Mouse (Mus musculus) G1E (cell line): ENCODE results near the gene Slc5a9. TPM values are rescaled to one million over a fixed set of nuclear protein-coding genes. Genes with fewer than 3 reads are reported as not detected.

Source experiments
- ATAC-seq: 2 replicates; pipeline ENCODE4 v1.8.0; 2016; ENCODE audit warnings: mild to moderate bottlenecking; ENCODE audit not compliant: insufficient number of reproducible peaks, poor library complexity, low FRiP score, severe bottlenecking; ENCODE audit errors: extremely low read depth
- DNase-seq: peaks from one replicate; pipeline ENCODE4 v3.0.0; 2012; ENCODE audit warnings: low spot score
- H3K27me3 ChIP-seq: 2 replicates; pipeline ENCODE4 v1.6.1; 2012; ENCODE audit warnings: mild to moderate bottlenecking, low read length, inconsistent platforms; ENCODE audit not compliant: insufficient read depth
- H3K36me3 ChIP-seq: replicated peaks from 2 replicates; pipeline ENCODE3; 2012; ENCODE audit warnings: mild to moderate bottlenecking, inconsistent platforms
- H3K4me1 ChIP-seq: 2 replicates; pipeline ENCODE4 v1.6.1; 2012; ENCODE audit warnings: low read depth, low read length, inconsistent platforms, mixed read lengths; ENCODE audit not compliant: insufficient read depth
- H3K4me3 ChIP-seq: 2 replicates; pipeline ENCODE4 v1.5.1; 2012; ENCODE audit warnings: low read depth, mild to moderate bottlenecking, inconsistent platforms, low read length, moderate library complexity, mixed read lengths
- H3K9me3 ChIP-seq: replicated peaks from 2 replicates; pipeline ENCODE4 v1.6.1; 2012; ENCODE audit warnings: inconsistent platforms
- CTCF ChIP-seq: IDR thresholded peaks from 2 replicates; pipeline ENCODE4 v1.5.1; 2012; ENCODE audit warnings: low read depth, low read length, inconsistent platforms, mixed read lengths
- GATA1 ChIP-seq: IDR thresholded peaks from 2 replicates; pipeline ENCODE4 v1.6.1; 2012; ENCODE audit warnings: borderline replicate concordance, low read length, inconsistent platforms, mixed read lengths
- GATA2 ChIP-seq: IDR thresholded peaks from 2 replicates; pipeline ENCODE4 v1.6.1; 2012; ENCODE audit warnings: low read depth, low read length, inconsistent platforms, borderline replicate concordance
- POLR2AphosphoS5 ChIP-seq: IDR thresholded peaks from 2 replicates; pipeline ENCODE4 v1.6.1; 2012; ENCODE audit warnings: low read depth, low read length, inconsistent platforms; ENCODE audit not compliant: insufficient replicate concordance
- TAL1 ChIP-seq: conservative IDR thresholded peaks from 2 replicates; pipeline ENCODE4 v1.6.1; 2012; ENCODE audit warnings: low read depth, low read length, inconsistent platforms, mixed read lengths
- polyA plus RNA-seq: library from polyadenylated mRNA; stranded (reverse); fragments of >175 nt; gene quantifications from 2 replicates; pipeline ENCODE4 v1.2.3, GENCODE M21; 2012
- total RNA-seq, 2 experiments: library from RNA; stranded (forward) in 1 of 2; stranded (reverse) in 1 of 2; fragments of 200-1000 nt in 1 of 2; fragments of >200 nt in 1 of 2; fragmentation: Nextera tagmentation in 1 of 2; gene quantifications; 2 replicates each; pipeline ENCODE4 v1.2.3; 2014 to 2017

Gene Slc5a9
- total and polyA plus RNA-seq, 3 experiments, result 0.16 TPM; not detected in 2

DNA sequence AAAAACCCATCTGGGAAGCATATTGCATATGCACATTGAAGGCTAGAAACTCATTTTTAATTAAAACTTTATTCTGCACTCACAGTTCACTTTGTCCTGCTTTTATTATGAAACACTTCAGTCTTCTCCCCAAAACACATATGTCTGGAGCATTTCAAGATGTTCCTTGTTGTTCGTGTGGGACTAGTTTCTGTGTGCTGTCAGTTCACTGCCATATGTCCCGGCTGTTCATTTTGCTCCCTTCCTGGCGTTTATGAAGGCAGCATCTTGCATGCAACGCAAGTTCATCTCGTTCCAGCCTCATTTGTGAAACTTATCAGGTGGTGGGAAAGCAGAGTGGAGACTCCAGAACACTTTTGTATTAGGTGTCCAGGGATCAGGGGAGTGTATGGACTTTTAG lies 36.0 kb downstream of the Slc5a9 start:
- H3K4me1 ChIP-seq, result no peaks in the 10 kb centered on the region
- ATAC-seq, result no peak
- no peak for DNase-seq
- H3K9me3 ChIP-seq, result no peaks in the 10 kb centered on the region
- TF ChIP-seq POLR2AphosphoS5, result no peak
- TF ChIP-seq GATA2, result no peak
- no peak overlapping the region for H3K4me3 ChIP-seq
- H3K36me3 ChIP-seq, result no peaks in the 10 kb centered on the region
- H3K27me3 ChIP-seq, result no peaks in the 10 kb centered on the region

DNA sequence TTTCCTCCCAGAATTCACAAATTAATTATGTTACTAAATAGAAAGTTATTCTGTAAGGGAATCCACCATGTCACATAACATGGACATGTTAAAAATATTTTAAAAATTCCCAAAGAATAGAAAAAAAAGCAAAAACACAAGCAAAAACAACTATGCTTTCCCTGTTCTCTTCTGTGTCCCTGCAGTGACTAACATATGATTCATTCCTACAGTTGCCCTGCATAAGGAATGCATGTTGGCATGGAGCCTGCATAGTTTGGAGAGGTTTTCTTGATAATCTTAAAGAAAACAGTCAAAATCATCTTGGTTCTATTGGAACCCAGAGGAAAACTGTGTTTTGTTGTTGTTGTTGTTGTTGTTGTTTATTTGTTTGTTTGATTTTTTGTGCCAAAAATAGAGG lies 50.1 kb downstream of the Slc5a9 start:
- Histone ChIP-seq H3K9me3 (peaks cover 11% of the 10 kb centered on the region), H3K4me1 (no peaks in the 10 kb centered on the region), H3K27me3 (no peaks in the 10 kb centered on the region), H3K36me3 (no peaks in the 10 kb centered on the region), H3K4me3 (no peak overlapping the region)
- ATAC-seq (no peak), DNase-seq (no peak)
- TF ChIP-seq GATA1, result no peak
- TF ChIP-seq POLR2AphosphoS5, result no peak
- TF ChIP-seq GATA2, result no peak
- TF ChIP-seq CTCF, result no peak
- TF ChIP-seq TAL1, result no peak

DNA sequence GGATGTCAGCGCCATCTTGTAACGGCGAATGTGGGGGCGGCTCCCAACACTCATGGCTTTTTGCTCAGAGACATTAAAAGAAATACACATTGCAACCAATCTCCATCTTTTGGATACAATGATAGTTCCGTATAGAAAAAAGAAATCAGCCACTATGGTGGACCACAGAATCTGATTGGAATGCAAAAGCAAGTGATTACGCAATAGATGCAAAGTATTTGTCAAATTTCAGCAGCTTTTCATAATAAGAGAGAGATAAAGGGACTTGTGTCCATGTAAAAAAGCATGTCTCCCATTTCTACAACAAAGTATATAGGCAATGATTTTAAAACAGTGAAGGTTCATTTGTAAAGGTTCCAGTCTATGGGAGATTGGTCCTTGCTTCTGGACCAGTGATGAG lies 63.8 kb downstream of the Slc5a9 start:
- H3K36me3 ChIP-seq, result no peaks in the 10 kb centered on the region
- no peaks in the 10 kb centered on the region for H3K27me3 ChIP-seq
- no peak for ATAC-seq
- H3K4me3 ChIP-seq, result no peak overlapping the region
- no peaks in the 10 kb centered on the region for H3K4me1 ChIP-seq
- TF ChIP-seq TAL1 (no peak), GATA2 (no peak), POLR2AphosphoS5 (no peak)
- H3K9me3 ChIP-seq, result no peaks in the 10 kb centered on the region
- no peak for DNase-seq

Other genes with a start within 250 kb of the Slc5a9 start
- gene Spata6, start 182.9 kb downstream of the Slc5a9 start, total RNA-seq (2014; fragmentation: Nextera tagmentation), result not detected in 2 replicates
- gene Spata6, start 182.9 kb downstream of the Slc5a9 start, total RNA-seq (2017), result 0.27 TPM in 1 of 2 replicates, not detected in the other
- gene Spata6, start 182.9 kb downstream of the Slc5a9 start, polyA plus RNA-seq, result not detected in 2 replicates
- not detected in 2 replicates for gene Skint8, start 16.5 kb upstream of the Slc5a9 start, total RNA-seq (2014; fragmentation: Nextera tagmentation)
- gene Skint8, start 16.5 kb upstream of the Slc5a9 start, total RNA-seq (2017), result 0.12 and 0.16 TPM in 2 replicates
- gene Skint8, start 16.5 kb upstream of the Slc5a9 start, polyA plus RNA-seq, result not detected in 2 replicates
- gene Skint7, start 70.0 kb upstream of the Slc5a9 start, total RNA-seq (2014; fragmentation: Nextera tagmentation), result not detected in 2 replicates
- 0.05 TPM in 1 of 2 replicates, not detected in the other for gene Skint7, start 70.0 kb upstream of the Slc5a9 start, total RNA-seq (2017)
- gene Skint7, start 70.0 kb upstream of the Slc5a9 start, polyA plus RNA-seq, result not detected in 2 replicates
- not detected in 2 replicates for gene Skint1, start 103.4 kb upstream of the Slc5a9 start, total RNA-seq (2014; fragmentation: Nextera tagmentation)
- not detected in 2 replicates for gene Skint1, start 103.4 kb upstream of the Slc5a9 start, total RNA-seq (2017)
- not detected in 2 replicates for gene Skint1, start 103.4 kb upstream of the Slc5a9 start, polyA plus RNA-seq
- gene Skint4, start 169.1 kb upstream of the Slc5a9 start, total RNA-seq (2014; fragmentation: Nextera tagmentation), result not detected in 2 replicates
- not detected in 2 replicates for gene Skint4, start 169.1 kb upstream of the Slc5a9 start, total RNA-seq (2017)
- not detected in 2 replicates for gene Skint4, start 169.1 kb upstream of the Slc5a9 start, polyA plus RNA-seq